Mouse (Mus musculus) lung, postnatal 14 days (tissue): ENCODE measurements around the gene Mdk.

ENCODE experiments used
- DNase-seq: peaks from one replicate; pipeline ENCODE4 v3.0.0; 2021

Mdk gene

GRCm38 (mm10) chr2:91958049-91958448, 26.0 kb upstream of the Mdk start:
- no peak for DNase-seq

GRCm38 (mm10) chr2:91957096-91957495, 25.0 kb upstream of the Mdk start:
- DNase-seq: peak; percentile 28

GRCm38 (mm10) chr2:91955875-91956274, 23.8 kb upstream of the Mdk start:
- DNase-seq: no peak

- DNase-seq: no peak
These were observed 23.1 kb upstream of the Mdk start for GRCm38 (mm10) chr2:91955121-91955591.

GRCm38 (mm10) chr2:91953825-91954224, 21.7 kb upstream of the Mdk start:
- peak; percentile 90 for DNase-seq

GRCm38 (mm10) chr2:91950275-91951085, 18.4 kb upstream of the Mdk start:
- DNase-seq: peak; percentile 51

- peak; percentile 54 for DNase-seq
These were observed 17.5 kb upstream of the Mdk start for GRCm38 (mm10) chr2:91949411-91950274.

- DNase-seq: no peak
These were observed 16.7 kb upstream of the Mdk start for GRCm38 (mm10) chr2:91948792-91949241.

GRCm38 (mm10) chr2:91948151-91948509, 16.0 kb upstream of the Mdk start:
- peak; percentile 40 for DNase-seq

- DNase-seq: no peak
These were observed 15.5 kb upstream of the Mdk start for GRCm38 (mm10) chr2:91947397-91948150.

- peak; percentile 45 for DNase-seq
These were observed 14.7 kb upstream of the Mdk start for GRCm38 (mm10) chr2:91946836-91947235.

- no peak for DNase-seq
These were observed 13.4 kb upstream of the Mdk start, which contains the start of gene Gm9821 for GRCm38 (mm10) chr2:91945483-91945882. Gene Gm9821, plus strand, starts transcription at chr2:91945703.

GRCm38 (mm10) chr2:91944170-91944950, 12.3 kb upstream of the Mdk start:
- DNase-seq: peak; percentile 86

GRCm38 (mm10) chr2:91942356-91942755, 10.3 kb upstream of the Mdk start:
- no peak for DNase-seq

GRCm38 (mm10) chr2:91939303-91939935, 7.3 kb upstream of the Mdk start:
- no peak for DNase-seq

GRCm38 (mm10) chr2:91936154-91936553, 4.1 kb upstream of the Mdk start:
- DNase-seq: no peak

- DNase-seq: no peak
These were observed 2.9 kb upstream of the Mdk start for GRCm38 (mm10) chr2:91934826-91935525.

GRCm38 (mm10) chr2:91934016-91934415, 1.9 kb upstream of the Mdk start:
- no peak for DNase-seq

GRCm38 (mm10) chr2:91933471-91933870, 1.4 kb upstream of the Mdk start:
- DNase-seq: no peak

- no peak for DNase-seq
These were observed 747 bp upstream of the Mdk start for GRCm38 (mm10) chr2:91932737-91933350.
